Mouse (Mus musculus) CH12.LX (cell line): ENCODE results near the gene Rps21. TPM values are rescaled to one million over a fixed set of nuclear protein-coding genes. Genes with fewer than 3 reads are reported as not detected.

Experiments
- DNase-seq: peaks from one replicate; pipeline ENCODE4 v3.0.0-alpha.2; 2013; ENCODE audit errors: extremely low read depth
- H3K27ac ChIP-seq: 2 replicates; pipeline ENCODE4 v1.5.1; 2012; ENCODE audit warnings: low read depth, mild to moderate bottlenecking, control low read depth, moderate library complexity; ENCODE audit not compliant: insufficient read depth
- H3K27me3 ChIP-seq: replicated peaks from 2 replicates; pipeline ENCODE3; 2012; ENCODE audit warnings: inconsistent platforms
- H3K36me3 ChIP-seq, 2 experiments: replicated peaks in 1 of 2; 2 replicates each; pipeline versions ENCODE3 to v1.6.1; 2012; ENCODE audit warnings: inconsistent platforms in 1 of 2, low read length in 1 of 2, mild to moderate bottlenecking in 1 of 2, mixed read lengths in 1 of 2, moderate library complexity in 1 of 2; ENCODE audit not compliant: control insufficient read depth in 1 of 2, insufficient read depth in 1 of 2
- H3K4me1 ChIP-seq, 2 experiments: 2 replicates each; pipeline ENCODE4 v1.6.1; 2012; ENCODE audit warnings: inconsistent platforms in 1 of 2, moderate library complexity in 1 of 2; ENCODE audit not compliant: insufficient read depth in 2 of 2, control insufficient read depth in 1 of 2
- H3K4me2 ChIP-seq: 2 replicates; pipeline ENCODE4 v1.6.1; 2012; ENCODE audit warnings: low read depth, mild to moderate bottlenecking, control low read depth; ENCODE audit not compliant: poor library complexity, insufficient read depth, severe bottlenecking
- H3K4me3 ChIP-seq, 3 experiments: fragments of 150-350 bp in 1 of 3; sonication (generic) in 1 of 3; replicated peaks in 1 of 3; 2 replicates each; pipeline versions ENCODE3 to v1.5.1; 2011 to 2012; ENCODE audit warnings: low read depth in 2 of 3, low read length in 2 of 3, mild to moderate bottlenecking in 2 of 3, moderate library complexity in 2 of 3, control low read depth in 1 of 3, improper control_type of control experiment in 1 of 3, inconsistent platforms in 1 of 3, mixed read lengths in 1 of 3; ENCODE audit not compliant: poor library complexity in 1 of 3
- H3K79me2 ChIP-seq: replicated peaks from 2 replicates; pipeline ENCODE4 v1.6.1; 2012; ENCODE audit warnings: mild to moderate bottlenecking, moderate library complexity; ENCODE audit not compliant: control insufficient read depth, poor library complexity, insufficient read depth, severe bottlenecking; ENCODE audit errors: extremely low read depth
- H3K9ac ChIP-seq: 2 replicates; pipeline ENCODE4 v1.6.1; 2012; ENCODE audit warnings: low read depth, mild to moderate bottlenecking, control low read depth, moderate library complexity; ENCODE audit not compliant: insufficient read depth
- H3K9me3 ChIP-seq: replicated peaks from 2 replicates; pipeline ENCODE3; 2012; ENCODE audit warnings: low read length, inconsistent platforms, mixed read lengths
- BHLHE40 ChIP-seq: IDR thresholded peaks from 2 replicates; pipeline ENCODE4 v1.6.1; 2011; ENCODE audit warnings: mild to moderate bottlenecking, low read depth, low read length, improper control_type of control experiment
- ETS1 ChIP-seq: conservative IDR thresholded peaks from 2 replicates; pipeline ENCODE4 v1.6.1; 2012; ENCODE audit warnings: low read depth, mild to moderate bottlenecking, inconsistent platforms, low read length, improper control_type of control experiment, moderate library complexity
- IRF4 ChIP-seq: IDR thresholded peaks from 2 replicates; pipeline ENCODE4 v1.6.1; 2014; ENCODE audit warnings: low read depth, mild to moderate bottlenecking, inconsistent platforms, low read length, improper control_type of control experiment
- KAT2A ChIP-seq: IDR thresholded peaks from 2 replicates; pipeline ENCODE4 v1.6.1; 2012; ENCODE audit warnings: low read length, improper control_type of control experiment, inconsistent platforms; ENCODE audit not compliant: insufficient replicate concordance
- MAX ChIP-seq: IDR thresholded peaks from 2 replicates; pipeline ENCODE4 v1.6.1; 2011; ENCODE audit warnings: low read length, improper control_type of control experiment
- MAZ ChIP-seq: IDR thresholded peaks from 2 replicates; pipeline ENCODE4 v1.6.1; 2012; ENCODE audit warnings: low read depth, mild to moderate bottlenecking, inconsistent platforms, low read length, improper control_type of control experiment, moderate library complexity
- MEF2A ChIP-seq: IDR thresholded peaks from 2 replicates; pipeline ENCODE4 v1.6.1; 2014; ENCODE audit warnings: low read depth, mild to moderate bottlenecking, inconsistent platforms, low read length, improper control_type of control experiment, borderline replicate concordance
- POLR2AphosphoS2 ChIP-seq: IDR thresholded peaks from 2 replicates; pipeline ENCODE4 v1.6.1; 2011; ENCODE audit warnings: low read depth, low read length, improper control_type of control experiment
- SIN3A ChIP-seq: IDR thresholded peaks from 2 replicates; pipeline ENCODE4 v1.6.1; 2012; ENCODE audit warnings: low read length, improper control_type of control experiment, inconsistent platforms
- TBP ChIP-seq: conservative IDR thresholded peaks from 2 replicates; pipeline ENCODE4 v1.6.1; 2011; ENCODE audit warnings: low read depth, low read length, improper control_type of control experiment
- TCF12 ChIP-seq: IDR thresholded peaks from 2 replicates; pipeline ENCODE4 v1.6.1; 2014; ENCODE audit warnings: low read depth, mild to moderate bottlenecking, inconsistent platforms, low read length, improper control_type of control experiment
- USF2 ChIP-seq: conservative IDR thresholded peaks from 2 replicates; pipeline ENCODE4 v1.6.1; 2011; ENCODE audit warnings: low read depth, low read length, improper control_type of control experiment
- dilution Hi-C: fragments of 300-500 bp; cut with MboI; formaldehyde crosslinking; loops from 2 replicates; pipeline ENCODE4 v1.14.3; 2020; ENCODE audit warnings: low sequenced_read_pairs; ENCODE audit not compliant: extremely low pct_unique_long_range_greater_than_20kb, extremely low pct_ligation_motif_present
- in situ Hi-C: fragments of 300-500 bp; cut with MboI; formaldehyde crosslinking; loops from 3 replicates; pipeline ENCODE4 v1.14.3; 2019; ENCODE audit warnings: low sequenced_read_pairs, low pct_ligation_motif_present, low pct_unique_long_range_greater_than_20kb, mixed read lengths
- polyA plus RNA-seq: library from polyadenylated mRNA; unstranded; fragments of >175 nt; gene quantifications from 2 replicates; pipeline ENCODE4 v1.2.1, GENCODE M21; 2012; ENCODE audit warnings: low read depth; ENCODE audit not compliant: insufficient read length
- total RNA-seq, 2 experiments: library from RNA; depleted of rRNA; stranded (reverse); fragments of 300-350 nt in 1 of 2; fragments of >200 nt in 1 of 2; gene quantifications; 2 replicates each; pipeline ENCODE4 v1.2.3; 2012 to 2014

The Rps21 gene
- total and polyA plus RNA-seq, 3 experiments = 705 to 3,770 (median 1,686) TPM

- in situ Hi-C loops (no loop called here), dilution Hi-C loops (no loop called here)
- no peaks in the 10 kb centered on the region for H3K36me3 ChIP-seq
- H3K27ac ChIP-seq = no peak overlapping the region
- TF ChIP-seq ETS1 = peak; percentile 33; the same call in 1 of the 2 replicates
- no peak for TF ChIP-seq KAT2A
- TF ChIP-seq USF2 = no peak
- TF ChIP-seq TCF12 = no peak
- TF ChIP-seq BHLHE40 = peak; percentile 69
- no peak for TF ChIP-seq TBP
- no peak for TF ChIP-seq SIN3A
- no peak for TF ChIP-seq MAX
- TF ChIP-seq POLR2AphosphoS2 = no peak
- TF ChIP-seq MEF2A = peak; percentile 79; the same call in 1 of the 2 replicates
- no peaks in the 10 kb centered on the region for H3K9me3 ChIP-seq
- no peak overlapping the region for H3K9ac ChIP-seq
- H3K4me2 ChIP-seq = no peak overlapping the region
- no peak overlapping the region for H3K4me3 ChIP-seq
- peaks cover 9 to 46% of the 10 kb centered on the region in 2 experiments for H3K4me1 ChIP-seq
- no peaks in the 10 kb centered on the region for H3K79me2 ChIP-seq
- peak; percentile 43 for DNase-seq
- peaks cover 11% of the 10 kb centered on the region for H3K27me3 ChIP-seq
Measured at GRCm38 (mm10) chr2:180305490-180305889, 48.3 kb downstream of the Rps21 start.

DNA sequence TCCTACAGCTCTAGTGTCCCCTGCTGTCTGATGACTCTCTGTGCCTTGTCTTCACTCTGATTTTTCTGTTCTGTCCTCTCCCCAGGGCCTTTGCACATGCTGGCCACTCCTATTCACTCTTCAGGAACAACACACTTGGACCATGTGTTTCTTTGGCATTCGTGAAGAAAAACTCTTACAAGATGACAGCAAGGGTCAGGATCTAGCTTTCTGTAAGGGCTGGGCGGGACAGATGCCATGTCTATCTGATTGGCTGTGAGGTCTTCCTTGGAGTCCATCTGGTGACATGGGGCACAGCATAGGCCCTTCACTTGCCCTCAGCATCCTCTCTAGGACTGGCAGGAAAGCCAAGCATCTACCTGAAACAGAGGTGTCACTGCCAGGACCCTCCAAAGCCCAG, 48.8 kb downstream of the Rps21 start:
- Histone ChIP-seq H3K27me3 (peaks cover 16% of the 10 kb centered on the region), H3K9me3 (no peaks in the 10 kb centered on the region), H3K27ac (no peak overlapping the region), H3K4me3 (no peak overlapping the region), H3K4me1 (peaks cover 8 to 41% of the 10 kb centered on the region in 2 experiments), H3K79me2 (no peaks in the 10 kb centered on the region), H3K9ac (no peak overlapping the region), H3K36me3 (no peaks in the 10 kb centered on the region), H3K4me2 (no peak overlapping the region)
- in situ Hi-C loops = no loop called here
- DNase-seq = no peak
- no peak for TF ChIP-seq IRF4
- no peak for TF ChIP-seq POLR2AphosphoS2
- TF ChIP-seq MAZ = no peak
- TF ChIP-seq MEF2A = no peak
- dilution Hi-C loops = no loop called here
